Mouse (Mus musculus): ENCODE data around the gene Morc2a.
"Not testable (repeated sequence)": the region's sequence is repeated elsewhere in the genome, so short reads cannot be mapped to it uniquely, and the experiment has no call there.

Morc2a gene

GRCm38 (mm10) chr11:3648964-3649841 lies at the start of gene Morc2a:
Morc2a (plus strand) TSS chr11:3649191.
- DNase-seq (ENCODE audit: low read depth): peak; percentile 95

GRCm38 (mm10) chr11:3601966-3602365 lies 47.0 kb upstream of the Morc2a start:
- not testable (repeated sequence) for DNase-seq (ENCODE audit: low read depth)

- DNase-seq (ENCODE audit: low read depth): not testable (repeated sequence)
These were observed 46.3 kb upstream of the Morc2a start for GRCm38 (mm10) chr11:3602687-3603086.

GRCm38 (mm10) chr11:3606456-3606855 lies 42.5 kb upstream of the Morc2a start:
- DNase-seq (ENCODE audit: low read depth): no peak

GRCm38 (mm10) chr11:3615576-3615975 lies 33.4 kb upstream of the Morc2a start:
- no peak for DNase-seq (ENCODE audit: low read depth)

- no peak for DNase-seq (ENCODE audit: low read depth)
These were observed 26.2 kb upstream of the Morc2a start for GRCm38 (mm10) chr11:3622826-3623225.

- no peak for DNase-seq (ENCODE audit: low read depth)
These were observed 24.5 kb upstream of the Morc2a start for GRCm38 (mm10) chr11:3624391-3625027.

GRCm38 (mm10) chr11:3628999-3629491 lies 19.9 kb upstream of the Morc2a start:
- no peak for DNase-seq (ENCODE audit: low read depth)

GRCm38 (mm10) chr11:3633269-3633668 lies 15.7 kb upstream of the Morc2a start:
- not testable (repeated sequence) for DNase-seq (ENCODE audit: low read depth)

GRCm38 (mm10) chr11:3647688-3648087 lies 1.3 kb upstream of the Morc2a start:
- no peak for DNase-seq (ENCODE audit: low read depth)

- no peak for DNase-seq (ENCODE audit: low read depth)
These were observed 557 bp upstream of the Morc2a start for GRCm38 (mm10) chr11:3648305-3648963.

- no peak for DNase-seq (ENCODE audit: low read depth)
These were observed 1.1 kb downstream of the Morc2a start for GRCm38 (mm10) chr11:3650141-3650540.

GRCm38 (mm10) chr11:3661964-3662363 lies 13.0 kb downstream of the Morc2a start:
- no peak for DNase-seq (ENCODE audit: low read depth)

GRCm38 (mm10) chr11:3667506-3667905 lies 18.5 kb downstream of the Morc2a start:
- DNase-seq (ENCODE audit: low read depth): no peak

- no peak for DNase-seq (ENCODE audit: low read depth)
These were observed 19.8 kb downstream of the Morc2a start for GRCm38 (mm10) chr11:3668768-3669167.

GRCm38 (mm10) chr11:3669849-3670248 lies 20.9 kb downstream of the Morc2a start:
- no peak for DNase-seq (ENCODE audit: low read depth)

- DNase-seq (ENCODE audit: low read depth): no peak
These were observed 22.1 kb downstream of the Morc2a start for GRCm38 (mm10) chr11:3671000-3671628.

GRCm38 (mm10) chr11:3674545-3674944 lies 25.6 kb downstream of the Morc2a start:
- DNase-seq (ENCODE audit: low read depth): no peak

- no peak for DNase-seq (ENCODE audit: low read depth)
These were observed 27.4 kb downstream of the Morc2a start for GRCm38 (mm10) chr11:3676423-3676822.

GRCm38 (mm10) chr11:3677204-3677603 lies 28.2 kb downstream of the Morc2a start:
- DNase-seq (ENCODE audit: low read depth): no peak

GRCm38 (mm10) chr11:3679771-3680170 lies 30.8 kb downstream of the Morc2a start:
- DNase-seq (ENCODE audit: low read depth): no peak

GRCm38 (mm10) chr11:3683696-3684095 lies 34.7 kb downstream of the Morc2a start:
- DNase-seq (ENCODE audit: low read depth): no peak

Data from c-Kit-positive CD71-positive TER-119-negative erythroid progenitor cells, embryonic 14.5 days (primary cell).